In the genomic region with DNA sequence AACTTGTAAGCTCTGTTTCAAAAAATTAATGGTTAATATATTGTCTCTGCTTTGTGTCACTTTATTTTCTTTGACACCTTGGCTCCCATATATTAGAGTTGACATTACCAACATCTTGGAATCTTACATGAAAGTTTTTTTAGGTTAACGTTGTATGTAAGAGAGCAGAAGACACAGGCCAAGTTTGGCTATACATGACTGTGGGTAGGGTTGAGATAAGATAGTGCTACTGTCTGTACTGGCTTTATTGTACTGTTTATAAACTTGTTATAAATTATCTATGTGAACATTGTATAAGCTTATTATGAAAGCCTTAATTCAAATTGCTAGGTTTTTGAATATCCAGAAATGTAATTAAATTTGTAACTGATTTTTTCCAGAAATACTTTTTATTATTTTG, we compare ENCODE assay signal across 27 mouse cellular contexts.
"Had no signal": no experiment of that assay in that cellular context is flagged by ENCODE, and none has a peak within 500 bp of the region (broad histone marks: within the 10 kb centered on the region; RNA-seq: fewer than 3 reads in every experiment).

No protein-coding gene starts in this region.

- H3K36me3 ChIP-seq: embryonic facial prominence, embryonic 10.5 days; embryonic facial prominence, embryonic 12.5 days; embryonic facial prominence, embryonic 13.5 days; embryonic facial prominence, embryonic 15.5 days; forebrain, embryonic 10.5 days; forebrain, embryonic 12.5 days; forebrain, embryonic 15.5 days had no signal

- H3K9me3 ChIP-seq: embryonic facial prominence, embryonic 10.5 days; embryonic facial prominence, embryonic 12.5 days; embryonic facial prominence, embryonic 13.5 days; embryonic facial prominence, embryonic 15.5 days; forebrain, embryonic 10.5 days; forebrain, embryonic 12.5 days; forebrain, embryonic 13.5 days; forebrain, embryonic 15.5 days had no signal

- H3K4me1 ChIP-seq: embryonic facial prominence, embryonic 13.5 days; embryonic facial prominence, embryonic 15.5 days; forebrain, embryonic 15.5 days had no signal

- H3K27me3 ChIP-seq: embryonic facial prominence, embryonic 12.5 days; embryonic facial prominence, embryonic 13.5 days; embryonic facial prominence, embryonic 15.5 days; forebrain, embryonic 13.5 days; forebrain, embryonic 15.5 days had no signal

- H3K27ac ChIP-seq: embryonic facial prominence, embryonic 12.5 days; embryonic facial prominence, embryonic 13.5 days; embryonic facial prominence, embryonic 15.5 days; forebrain, embryonic 12.5 days; forebrain, embryonic 15.5 days; gastrocnemius, adult 2 months; heart, adult 2 months had no signal

- H3K4me3 ChIP-seq: embryonic facial prominence, embryonic 10.5 days; embryonic facial prominence, embryonic 12.5 days; embryonic facial prominence, embryonic 13.5 days; embryonic facial prominence, embryonic 15.5 days; erythroblast, embryonic 14.5 days; forebrain, embryonic 10.5 days; forebrain, embryonic 12.5 days; forebrain, embryonic 13.5 days; forebrain, embryonic 15.5 days; gastrocnemius, adult 2 months; heart, adult 2 months had no signal

- DNase-seq: cerebellum, adult 9-10 months; cerebellum, adult 9-11 months; cerebellum, postnatal 10 days; cerebellum, postnatal 14 days; cerebellum, postnatal 25 days; cerebellum, postnatal 36 days; embryo, embryonic 11 days; forebrain, postnatal 0 days; gastrocnemius, adult 2 months; gastrocnemius, postnatal 10 days; gastrocnemius, postnatal 14 days; gastrocnemius, postnatal 25 days; gastrocnemius, postnatal 36 days; heart, adult 11 months; heart, adult 18-20 months; heart, adult 2 months had no signal

- H3K9ac ChIP-seq: embryonic facial prominence, embryonic 12.5 days; embryonic facial prominence, embryonic 13.5 days; embryonic facial prominence, embryonic 15.5 days; forebrain, embryonic 12.5 days; forebrain, embryonic 13.5 days; forebrain, embryonic 15.5 days; forebrain, postnatal 0 days had no signal

- H3K4me2 ChIP-seq: embryonic facial prominence, embryonic 12.5 days; embryonic facial prominence, embryonic 13.5 days; embryonic facial prominence, embryonic 15.5 days; forebrain, embryonic 12.5 days; forebrain, embryonic 13.5 days; forebrain, embryonic 15.5 days had no signal

- ATAC-seq: forebrain, embryonic 14.5 days; forebrain, embryonic 15.5 days; forebrain, embryonic 16.5 days; forebrain, postnatal 0 days had no signal
